Mouse (Mus musculus): ENCODE measurements around the gene Rsph9. TPM values are rescaled to one million over a fixed set of nuclear protein-coding genes. Genes with fewer than 3 reads are reported as not detected.

The Rsph9 gene
- polyA plus RNA-seq, 1 experiment from 2014 or later: 18.8 TPM

DNA sequence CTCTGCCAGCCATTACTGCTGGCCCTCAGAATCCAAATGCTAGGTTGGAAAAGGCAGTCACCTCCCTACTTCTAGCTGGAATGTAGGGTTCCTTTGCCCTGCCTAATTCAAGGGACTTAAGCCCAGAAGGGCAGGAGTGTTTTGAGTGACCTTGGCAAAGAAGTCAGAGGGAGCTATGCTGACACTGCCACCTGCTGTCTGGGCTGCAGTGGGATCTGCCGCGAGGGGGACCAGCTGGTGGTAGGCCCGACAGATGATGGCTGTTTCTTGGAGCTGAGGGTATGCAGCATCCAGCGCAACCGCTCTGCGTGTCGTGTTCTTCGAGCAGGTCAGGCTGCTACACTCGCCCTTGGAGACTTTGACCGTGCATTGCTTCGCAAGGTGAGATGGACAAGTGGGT is 23.0 kb upstream of the Rsph9 start:
- H3K36me3 ChIP-seq (ENCODE audit: insufficient read depth, low read length): peaks cover 59% of the 10 kb centered on the region
- H3K4me2 ChIP-seq (ENCODE audit: low read length): no peak overlapping the region
- no peak overlapping the region for H3K27ac ChIP-seq
- DNase-seq (ENCODE audit: low spot score) (no peak), ATAC-seq (replicated peaks; ENCODE audit: low FRiP score, low read depth) (no peak)
- H3K4me1 ChIP-seq (replicated peaks; ENCODE audit: insufficient read depth, low read length): peaks cover 4% of the 10 kb centered on the region; the same call in 1 of the 2 replicates
- WGBS: 79% methylated on average over 11 of the region's 11 CpGs
- H3K27me3 ChIP-seq (ENCODE audit: insufficient read depth, low read length): no peaks in the 10 kb centered on the region
- peak; percentile 58 for TF ChIP-seq CTCF (IDR thresholded peaks at IDR 0.05; ENCODE audit: low read depth)
- 0 out of 2 replicates have a peak overlapping the region, but pooled peaks have one; percentile 8 for H3K9ac ChIP-seq (ENCODE audit: low read depth, low read length)
- no peak overlapping the region for H3K4me3 ChIP-seq (replicated peaks; ENCODE audit: low read depth, low read length)
- no peaks in the 10 kb centered on the region for H3K9me3 ChIP-seq (replicated peaks; ENCODE audit: low read length)

DNA sequence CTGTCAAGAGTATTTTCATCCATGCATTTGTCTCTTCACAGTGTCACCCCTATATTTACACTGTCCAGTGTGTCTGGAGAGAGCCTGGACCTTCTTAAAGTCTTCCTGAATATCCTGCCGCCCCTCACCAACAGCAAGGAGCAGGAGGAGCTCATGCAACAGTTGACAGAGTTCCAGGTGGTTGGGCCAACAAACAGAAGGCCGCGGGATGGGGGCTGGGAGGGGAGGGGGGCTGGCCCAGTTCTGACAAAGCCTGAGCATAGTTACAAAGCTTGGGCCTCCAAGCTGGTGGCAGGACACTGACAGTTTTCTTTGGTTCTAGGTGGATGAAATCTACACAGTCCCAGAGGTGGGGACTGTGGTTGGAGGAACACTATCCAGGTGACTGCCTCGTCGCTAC is 22.3 kb upstream of the Rsph9 start:
- H3K4me1 ChIP-seq (replicated peaks; ENCODE audit: insufficient read depth, low read length): peaks cover 9% of the 10 kb centered on the region; the same call in 1 of the 2 replicates
- ATAC-seq (replicated peaks; ENCODE audit: low FRiP score, low read depth): no peak
- H3K4me2 ChIP-seq (ENCODE audit: low read length): no peak overlapping the region
- DNase-seq (ENCODE audit: low spot score): no peak
- H3K36me3 ChIP-seq (ENCODE audit: insufficient read depth, low read length): peaks cover 58% of the 10 kb centered on the region
- no peak overlapping the region for H3K27ac ChIP-seq
- no peak for TF ChIP-seq CTCF (IDR thresholded peaks at IDR 0.05; ENCODE audit: low read depth)
- no peaks in the 10 kb centered on the region for H3K9me3 ChIP-seq (replicated peaks; ENCODE audit: low read length)
- 68% methylated on average over 5 of the region's 5 CpGs for WGBS
- H3K27me3 ChIP-seq (ENCODE audit: insufficient read depth, low read length): no peaks in the 10 kb centered on the region
- no peak overlapping the region for H3K4me3 ChIP-seq (replicated peaks; ENCODE audit: low read depth, low read length)
- no peak overlapping the region for H3K9ac ChIP-seq (ENCODE audit: low read depth, low read length)

GRCm38 (mm10) chr17:46165460-46165859 is 21.4 kb upstream of the Rsph9 start:
- no peak overlapping the region for H3K4me3 ChIP-seq (replicated peaks; ENCODE audit: low read depth, low read length)
- WGBS: 81% methylated on average over 12 of the region's 12 CpGs
- peaks cover 58% of the 10 kb centered on the region for H3K36me3 ChIP-seq (ENCODE audit: insufficient read depth, low read length)
- TF ChIP-seq CTCF (IDR thresholded peaks at IDR 0.05; ENCODE audit: low read depth): no peak
- H3K9me3 ChIP-seq (replicated peaks; ENCODE audit: low read length): no peaks in the 10 kb centered on the region
- no peak for ATAC-seq (replicated peaks; ENCODE audit: low FRiP score, low read depth)
- H3K4me1 ChIP-seq (replicated peaks; ENCODE audit: insufficient read depth, low read length): peaks cover 9% of the 10 kb centered on the region; the same call in 1 of the 2 replicates
- no peak overlapping the region for H3K27ac ChIP-seq
- DNase-seq (ENCODE audit: low spot score): no peak
- H3K4me2 ChIP-seq (ENCODE audit: low read length): no peak overlapping the region
- H3K9ac ChIP-seq (ENCODE audit: low read depth, low read length): no peak overlapping the region
- H3K27me3 ChIP-seq (ENCODE audit: insufficient read depth, low read length): no peaks in the 10 kb centered on the region

- Histone ChIP-seq H3K36me3 (ENCODE audit: insufficient read depth, low read length) (peaks cover 55% of the 10 kb centered on the region), H3K4me1 (replicated peaks; ENCODE audit: insufficient read depth, low read length) (peaks cover 9% of the 10 kb centered on the region; the same call in 1 of the 2 replicates), H3K4me2 (ENCODE audit: low read length) (no peak overlapping the region), H3K9me3 (replicated peaks; ENCODE audit: low read length) (no peaks in the 10 kb centered on the region), H3K4me3 (replicated peaks; ENCODE audit: low read depth, low read length) (no peak overlapping the region), H3K27ac (no peak overlapping the region), H3K9ac (ENCODE audit: low read depth, low read length) (no peak overlapping the region), H3K27me3 (ENCODE audit: insufficient read depth, low read length) (no peaks in the 10 kb centered on the region)
- DNase-seq (ENCODE audit: low spot score) (no peak), ATAC-seq (replicated peaks; ENCODE audit: low FRiP score, low read depth) (no peak)
- 92% methylated on average over 10 of the region's 10 CpGs for WGBS
- no peak for TF ChIP-seq CTCF (IDR thresholded peaks at IDR 0.05; ENCODE audit: low read depth)
Observed at GRCm38 (mm10) chr17:46164791-46165190, 20.8 kb upstream of the Rsph9 start.

DNA sequence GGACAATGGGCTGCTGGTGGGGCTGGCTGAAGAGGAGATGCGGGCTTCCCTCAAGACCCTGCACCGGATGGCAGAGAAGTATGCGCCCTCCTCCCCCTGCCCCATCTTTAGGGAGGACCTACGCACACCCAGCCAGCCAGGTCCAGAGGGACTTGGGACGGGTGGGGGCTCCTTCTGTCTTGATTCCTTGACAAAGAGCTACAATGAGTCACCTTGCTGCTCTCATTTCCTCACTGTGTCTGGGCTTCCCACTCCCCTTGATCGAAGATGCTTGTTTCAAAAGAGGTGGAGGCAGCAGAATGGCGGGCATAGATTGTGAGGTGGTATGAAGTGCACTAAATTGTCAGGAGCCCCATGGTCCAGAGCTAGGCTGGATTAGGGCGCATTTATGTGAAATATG is 20.3 kb upstream of the Rsph9 start:
- 95% methylated on average over 8 of the region's 8 CpGs for WGBS

DNA sequence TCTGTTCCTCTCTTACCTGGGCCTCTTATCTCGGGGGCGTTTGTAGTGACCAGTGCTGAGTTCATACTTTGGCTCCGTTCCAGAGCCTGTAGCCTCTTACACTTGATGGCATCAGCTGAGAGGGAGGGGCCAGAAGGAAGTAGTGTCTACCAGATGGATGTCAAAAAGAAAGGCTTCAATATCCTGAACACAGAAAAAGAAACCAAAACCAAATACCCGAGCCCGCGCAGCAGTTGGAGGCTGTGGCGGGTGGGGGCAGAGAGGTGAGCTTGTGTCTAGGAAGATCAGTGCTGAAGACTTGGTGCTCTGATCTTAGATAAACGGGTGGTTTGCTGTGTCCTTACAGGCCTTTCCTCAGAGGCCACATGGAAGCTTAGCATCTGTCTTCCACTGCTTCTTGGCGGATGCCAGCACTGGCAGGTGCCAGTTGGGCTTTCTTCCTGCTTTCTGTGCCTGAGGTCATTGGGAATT is 19.0 kb upstream of the Rsph9 start:
- H3K27ac ChIP-seq: peak overlapping the region; percentile 54; the same call in 1 of the 2 replicates
- H3K4me2 ChIP-seq (ENCODE audit: low read length): peak overlapping the region; percentile 63
- H3K4me3 ChIP-seq (replicated peaks; ENCODE audit: low read depth, low read length): no peak overlapping the region
- H3K36me3 ChIP-seq (ENCODE audit: insufficient read depth, low read length): peaks cover 40% of the 10 kb centered on the region
- no peak for TF ChIP-seq CTCF (IDR thresholded peaks at IDR 0.05; ENCODE audit: low read depth)
- ATAC-seq (replicated peaks; ENCODE audit: low FRiP score, low read depth): no peak
- no peaks in the 10 kb centered on the region for H3K27me3 ChIP-seq (ENCODE audit: insufficient read depth, low read length)
- peaks cover 9% of the 10 kb centered on the region; the same call in 1 of the 2 replicates for H3K4me1 ChIP-seq (replicated peaks; ENCODE audit: insufficient read depth, low read length)
- no peaks in the 10 kb centered on the region for H3K9me3 ChIP-seq (replicated peaks; ENCODE audit: low read length)
- DNase-seq (ENCODE audit: low spot score): peak; percentile 51
- 62% methylated on average over 9 of the region's 9 CpGs for WGBS
- H3K9ac ChIP-seq (ENCODE audit: low read depth, low read length): no peak overlapping the region

More for the DNA sequence above, 20.3 kb upstream of the Rsph9 start:
- H3K27ac ChIP-seq: no peak overlapping the region
- no peaks in the 10 kb centered on the region for H3K9me3 ChIP-seq (replicated peaks; ENCODE audit: low read length)
- TF ChIP-seq CTCF (IDR thresholded peaks at IDR 0.05; ENCODE audit: low read depth): no peak
- no peaks in the 10 kb centered on the region for H3K27me3 ChIP-seq (ENCODE audit: insufficient read depth, low read length)
- no peak overlapping the region for H3K4me3 ChIP-seq (replicated peaks; ENCODE audit: low read depth, low read length)
- no peak overlapping the region for H3K4me2 ChIP-seq (ENCODE audit: low read length)
- no peak overlapping the region for H3K9ac ChIP-seq (ENCODE audit: low read depth, low read length)
- ATAC-seq (replicated peaks; ENCODE audit: low FRiP score, low read depth) (no peak), DNase-seq (ENCODE audit: low spot score) (no peak)
- H3K4me1 ChIP-seq (replicated peaks; ENCODE audit: insufficient read depth, low read length): peaks cover 9% of the 10 kb centered on the region; the same call in 1 of the 2 replicates
- peaks cover 51% of the 10 kb centered on the region for H3K36me3 ChIP-seq (ENCODE audit: insufficient read depth, low read length)

DNA sequence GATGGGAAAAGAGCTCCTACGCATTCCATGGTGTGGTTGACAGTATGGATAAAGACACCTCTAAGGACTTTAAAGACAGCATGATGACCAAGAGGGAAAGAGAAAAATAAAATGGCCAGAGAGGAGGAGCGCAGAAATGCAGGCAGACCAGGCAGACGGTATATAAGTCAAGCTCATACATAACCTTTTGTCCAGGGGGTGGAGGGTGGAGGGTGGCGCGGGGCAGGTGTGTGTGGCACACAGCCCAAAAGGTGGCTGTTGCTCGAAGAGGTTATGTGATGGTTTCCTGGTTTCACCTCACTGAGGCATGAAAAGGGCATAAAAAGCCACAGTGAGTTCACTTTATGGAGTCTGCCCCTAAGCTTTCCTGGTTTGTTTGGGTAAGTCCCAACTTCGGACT is 18.5 kb upstream of the Rsph9 start:
- H3K4me1 ChIP-seq (replicated peaks; ENCODE audit: insufficient read depth, low read length): peaks cover 9% of the 10 kb centered on the region; the same call in 1 of the 2 replicates
- DNase-seq (ENCODE audit: low spot score): no peak
- peaks cover 36% of the 10 kb centered on the region for H3K36me3 ChIP-seq (ENCODE audit: insufficient read depth, low read length)
- H3K27me3 ChIP-seq (ENCODE audit: insufficient read depth, low read length): no peaks in the 10 kb centered on the region
- no peaks in the 10 kb centered on the region for H3K9me3 ChIP-seq (replicated peaks; ENCODE audit: low read length)
- peak overlapping the region; percentile 63; the same call in 1 of the 2 replicates for H3K4me2 ChIP-seq (ENCODE audit: low read length)
- 80% methylated on average over 7 of the region's 7 CpGs for WGBS
- H3K9ac ChIP-seq (ENCODE audit: low read depth, low read length): no peak overlapping the region
- no peak overlapping the region for H3K4me3 ChIP-seq (replicated peaks; ENCODE audit: low read depth, low read length)
- TF ChIP-seq CTCF (IDR thresholded peaks at IDR 0.05; ENCODE audit: low read depth): no peak
- peak overlapping the region; percentile 54 for H3K27ac ChIP-seq
- ATAC-seq (replicated peaks; ENCODE audit: low FRiP score, low read depth): no peak

Data from kidney, postnatal 0 days (tissue).